Mouse (Mus musculus): ENCODE results near the gene Sept9.

The Sept9 gene

GRCm38 (mm10) chr11:117397755-117398154, 198.3 kb downstream of the Sept9 start:
- peak in 1 of 2 experiments; percentile 21 for DNase-seq (ENCODE audit: low read depth in 2 of 2, low spot score in 2 of 2)

GRCm38 (mm10) chr11:117398191-117398590, 198.7 kb downstream of the Sept9 start:
- DNase-seq (ENCODE audit: low read depth in 2 of 2, low spot score in 2 of 2) = no peak

GRCm38 (mm10) chr11:117401583-117402367, 202.3 kb downstream of the Sept9 start:
- DNase-seq (ENCODE audit: low read depth in 2 of 2, low spot score in 2 of 2) = no peak

GRCm38 (mm10) chr11:117402550-117402949, 203.1 kb downstream of the Sept9 start:
- DNase-seq (ENCODE audit: low read depth in 2 of 2, low spot score in 2 of 2) = no peak

DNA sequence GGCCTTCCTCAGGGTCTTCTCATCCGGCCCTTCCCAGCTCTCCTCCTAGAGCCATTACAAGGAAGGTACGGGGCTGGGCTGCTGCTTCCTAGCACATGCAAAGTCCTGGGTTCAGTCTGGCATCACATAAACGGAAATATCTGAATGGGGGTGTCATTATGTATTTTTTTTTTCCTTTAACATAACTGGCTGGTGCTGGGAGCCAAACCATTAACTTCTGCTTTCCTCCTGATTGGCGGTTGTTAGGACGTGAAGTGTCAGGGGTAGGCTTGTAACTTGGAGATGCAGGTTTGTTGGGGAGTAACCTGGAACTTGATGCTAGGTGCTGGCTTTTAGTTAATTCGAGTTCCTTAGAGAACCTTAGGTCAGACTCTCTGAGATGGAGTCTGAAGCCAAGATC, 203.6 kb downstream of the Sept9 start:
- no peak for DNase-seq (ENCODE audit: low read depth in 2 of 2, low spot score in 2 of 2)

GRCm38 (mm10) chr11:117403781-117404180, 204.3 kb downstream of the Sept9 start:
- DNase-seq (ENCODE audit: low read depth in 2 of 2, low spot score in 2 of 2) = no peak

DNA sequence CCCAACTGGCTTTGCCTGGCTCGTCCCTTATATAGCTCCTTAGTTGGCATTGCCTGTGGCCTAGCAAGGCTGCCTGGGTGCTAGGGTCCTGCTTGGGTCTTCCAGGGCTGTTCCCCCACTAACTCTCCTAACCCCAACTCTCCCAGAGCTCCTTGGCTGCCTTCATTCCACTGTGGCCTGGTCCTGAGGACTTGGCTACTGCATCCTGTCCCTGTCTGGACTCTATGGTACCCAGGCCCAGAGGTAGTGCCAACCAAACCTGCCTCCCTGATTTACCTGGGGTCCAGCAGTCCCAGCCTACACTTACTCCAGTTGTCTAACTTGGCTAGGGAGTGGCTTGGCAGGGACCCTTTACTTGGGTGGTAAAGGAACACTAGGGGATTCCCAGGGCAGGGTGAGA, 207.2 kb downstream of the Sept9 start:
- DNase-seq (ENCODE audit: low read depth in 2 of 2, low spot score in 2 of 2) = no peak

GRCm38 (mm10) chr11:117407196-117407595, 207.7 kb downstream of the Sept9 start:
- DNase-seq (ENCODE audit: low read depth in 2 of 2, low spot score in 2 of 2) = no peak

DNA sequence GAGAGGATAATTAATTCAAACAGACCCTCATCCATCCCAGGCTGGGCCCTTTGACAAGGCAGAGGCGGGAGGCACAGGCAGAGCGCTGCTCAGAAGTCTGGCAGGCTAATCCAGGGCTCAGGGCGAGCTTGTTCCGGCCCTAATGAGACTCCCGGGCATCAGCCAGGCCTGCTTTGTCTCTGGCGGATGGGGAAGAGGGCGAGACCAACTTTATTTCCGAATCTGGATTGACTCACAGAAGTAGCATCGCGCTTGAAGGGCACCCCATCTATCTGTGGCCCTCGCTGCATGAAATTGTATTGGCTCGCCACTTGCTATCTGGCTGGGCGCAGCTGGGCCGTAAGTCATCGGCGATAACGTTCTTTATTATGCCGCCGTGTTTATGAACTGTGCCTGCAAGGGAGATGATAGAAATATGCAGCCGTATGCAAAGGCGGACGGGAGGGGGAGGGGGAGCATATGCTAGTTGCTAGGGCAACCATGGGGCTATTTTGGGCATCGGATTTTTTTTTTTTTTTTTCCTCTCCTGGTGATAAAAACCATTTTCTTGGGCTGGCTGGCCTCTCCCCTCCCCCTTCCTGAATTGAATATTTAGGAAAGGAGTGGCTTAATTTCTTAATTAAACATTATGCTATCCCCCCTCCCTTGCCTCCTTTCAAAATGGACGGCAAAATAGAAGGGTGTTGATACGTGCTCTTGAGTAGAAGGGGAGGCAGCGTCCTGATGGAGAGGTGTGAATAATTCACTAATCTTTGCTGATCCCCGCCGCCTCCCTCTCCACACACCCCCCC, 208.4 kb downstream of the Sept9 start:
- no peak for DNase-seq (ENCODE audit: low read depth in 2 of 2, low spot score in 2 of 2)

GRCm38 (mm10) chr11:117408442-117409031, 209.1 kb downstream of the Sept9 start:
- no peak for DNase-seq (ENCODE audit: low read depth in 2 of 2, low spot score in 2 of 2)

GRCm38 (mm10) chr11:117409331-117409730, 209.9 kb downstream of the Sept9 start:
- DNase-seq (ENCODE audit: low read depth in 2 of 2, low spot score in 2 of 2) = no peak

GRCm38 (mm10) chr11:117410059-117410458, 210.6 kb downstream of the Sept9 start:
- no peak for DNase-seq (ENCODE audit: low read depth in 2 of 2, low spot score in 2 of 2)

- no peak for DNase-seq (ENCODE audit: low read depth in 2 of 2, low spot score in 2 of 2)
These were observed 212.2 kb downstream of the Sept9 start for GRCm38 (mm10) chr11:117411663-117412062.
